Mouse (Mus musculus) heart, postnatal 36 days (tissue): ENCODE results near the gene Fap. TPM values are rescaled to one million over a fixed set of nuclear protein-coding genes. Genes with fewer than 3 reads are reported as not detected.

Experiments used
- DNase-seq, 2 experiments: peaks; one replicate each; pipeline ENCODE4 v3.0.0; 2021 to 2022
- intact Hi-C: fragments of 180-260 bp; cut with DNase I; formaldehyde crosslinking; loops from one replicate; pipeline ENCODE4 v1.15.1; 2025
- total RNA-seq, 2 experiments: library from RNA; stranded (reverse); gene quantifications; 2 replicates each; pipeline ENCODE4 v1.2.3; 2021

Fap gene
- total RNA-seq, 2 experiments from 2014 or later: 2.9 to 3.7 TPM

DNA sequence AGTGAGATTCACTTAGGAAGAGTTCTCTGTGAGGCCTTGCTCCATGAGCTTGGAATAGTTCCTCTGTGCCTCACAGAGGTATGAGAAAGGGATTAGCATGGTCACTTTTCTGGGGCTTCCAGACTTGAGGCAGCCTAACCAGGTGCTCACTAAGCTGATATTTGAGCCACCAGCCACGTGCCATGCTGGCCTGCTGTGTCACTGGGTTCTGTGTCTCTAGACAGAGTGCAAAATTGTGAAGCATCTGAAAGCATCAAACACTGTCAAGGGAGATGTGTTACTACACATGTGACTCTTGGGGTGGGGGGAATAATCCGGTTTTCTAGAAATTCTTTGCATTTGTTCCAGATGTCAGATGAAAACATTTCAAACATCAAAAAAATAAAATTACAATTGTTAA, 111.7 kb downstream of the Fap start:
- intact Hi-C loops: loop anchor here (10.0 kb wide), 1 partner anchor 163 kb away; no protein-coding TSS in a partner anchor
- DNase-seq: no peak

DNA sequence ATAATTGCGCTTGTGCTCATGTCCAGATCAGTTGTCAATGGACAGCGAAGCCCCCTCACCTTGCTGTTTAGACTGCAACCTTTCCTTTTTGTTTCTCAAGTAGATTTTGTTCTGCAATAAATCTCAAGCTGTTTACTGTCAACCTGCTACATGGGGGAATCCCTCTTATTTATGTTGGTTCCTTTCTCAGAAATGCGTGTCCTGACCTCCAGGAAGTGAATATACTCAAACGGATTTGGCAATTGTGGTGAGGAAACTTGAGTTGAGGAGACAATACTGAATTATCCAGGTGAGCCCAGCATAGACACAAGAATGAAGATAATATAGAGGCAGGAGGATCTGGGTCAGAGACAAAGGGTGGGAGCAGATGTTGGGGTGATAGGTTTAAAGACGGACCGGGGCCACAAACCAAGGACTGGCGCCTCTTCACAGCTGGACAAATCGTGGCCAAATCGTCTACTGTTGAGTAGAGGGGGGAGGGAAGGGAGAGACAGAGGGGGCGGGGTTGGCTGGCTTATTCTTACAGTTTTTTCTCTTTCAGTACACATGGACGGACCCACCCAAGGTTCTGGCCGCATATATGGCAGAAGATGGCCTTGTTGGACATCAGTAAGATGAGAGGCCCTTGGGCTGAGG, 112.9 kb downstream of the Fap start:
- DNase-seq: no peak
- intact Hi-C loops: loop anchor here (10.0 kb wide), 1 partner anchor 164 kb away; no protein-coding TSS in a partner anchor

DNA sequence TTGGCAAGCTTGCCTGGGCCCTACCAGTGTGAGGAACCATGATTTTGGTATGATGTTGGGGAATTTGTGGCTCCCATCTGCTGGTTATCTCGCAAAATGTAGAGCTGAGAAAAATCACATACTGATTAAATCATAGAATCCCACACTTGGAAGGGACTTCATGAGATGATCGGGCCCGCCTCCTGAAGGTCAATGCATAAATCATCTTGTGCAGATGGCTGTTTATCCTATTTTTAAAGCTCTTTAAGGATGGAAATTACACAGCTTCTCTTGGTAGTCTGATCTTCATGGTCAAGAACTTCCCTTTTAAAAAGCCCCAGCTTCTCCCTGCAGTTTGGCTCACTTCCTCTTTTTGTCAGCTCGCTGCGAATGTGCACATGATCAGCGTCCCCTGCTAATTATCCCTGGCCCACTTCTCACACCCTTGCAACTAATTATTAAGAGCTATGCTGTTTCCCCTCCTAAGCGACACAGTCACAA, 113.6 kb downstream of the Fap start:
- intact Hi-C loops: loop anchor here (10.0 kb wide), 1 partner anchor 165 kb away; no protein-coding TSS in a partner anchor
- no peak for DNase-seq

DNA sequence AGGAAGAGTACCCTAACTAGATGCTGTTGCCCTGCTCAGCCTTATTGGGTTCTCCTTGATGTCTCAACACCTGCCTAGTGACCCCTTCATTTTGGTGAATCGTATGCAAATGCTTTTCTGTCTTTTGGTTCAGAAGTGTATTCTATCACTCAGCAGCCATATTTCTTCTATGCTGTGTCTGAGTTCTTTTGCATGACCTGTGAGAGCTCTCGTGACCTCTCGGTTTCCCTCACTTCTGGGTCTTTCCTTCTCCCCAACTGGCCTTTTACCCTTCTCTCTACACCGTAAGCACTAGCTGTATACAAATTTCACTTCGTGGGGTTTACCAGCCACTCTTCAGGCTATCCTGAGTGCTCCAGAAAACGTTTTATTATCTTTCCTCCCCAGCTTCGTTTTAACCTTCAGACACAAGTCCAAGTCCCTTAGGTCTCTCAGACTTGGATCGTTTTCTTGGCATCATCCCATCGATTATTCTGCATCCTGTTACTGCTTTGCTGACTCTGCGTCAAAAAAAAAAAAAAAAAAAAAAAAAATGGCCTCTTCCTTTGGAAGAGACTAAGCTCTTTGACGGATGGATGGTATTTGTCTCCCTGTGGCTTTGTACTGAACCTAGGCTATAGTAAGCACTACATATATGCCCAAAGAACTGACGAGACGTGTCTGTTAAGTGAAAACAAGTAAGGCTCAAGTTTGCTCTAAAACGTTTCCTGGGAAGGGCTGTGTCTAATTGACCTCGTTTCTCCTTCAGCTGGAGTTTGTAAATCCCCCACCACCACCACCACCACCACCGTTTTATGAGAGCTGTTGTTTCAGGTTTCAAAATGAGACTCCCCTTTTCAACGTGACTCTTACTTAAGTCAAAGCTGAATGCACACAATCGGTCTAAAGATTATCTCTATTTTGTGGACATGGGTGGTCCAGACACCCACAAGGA, 114.4 kb downstream of the Fap start:
- intact Hi-C loops: loop anchor here (2.0 to 10.0 kb wide), 2 partner anchors 165 to 473 kb away; no protein-coding TSS in a partner anchor
- DNase-seq: no peak

DNA sequence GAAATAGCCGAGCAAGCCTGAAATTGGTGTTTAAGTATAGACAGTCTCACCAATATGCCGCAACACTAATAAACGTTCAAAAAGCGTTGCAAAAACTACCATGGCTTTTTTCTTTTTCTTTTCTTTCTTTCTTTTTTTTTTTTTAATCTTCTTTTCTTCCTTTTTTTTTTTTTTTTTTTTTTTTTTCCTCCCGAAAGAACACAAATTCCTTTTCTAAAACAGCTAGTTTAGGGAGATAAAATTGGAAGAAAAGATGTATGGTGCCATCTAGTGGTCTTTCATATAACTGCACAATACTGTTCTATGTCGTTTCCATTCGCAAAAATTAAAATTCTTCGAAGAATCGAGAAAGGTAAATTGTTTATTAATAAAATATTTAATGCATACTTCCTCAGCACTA, 115.8 kb downstream of the Fap start:
- intact Hi-C loops: loop anchor here (1.0 to 2.0 kb wide), 2 partner anchors 110 to 471 kb away; no protein-coding TSS in a partner anchor
- DNase-seq: no peak

DNA sequence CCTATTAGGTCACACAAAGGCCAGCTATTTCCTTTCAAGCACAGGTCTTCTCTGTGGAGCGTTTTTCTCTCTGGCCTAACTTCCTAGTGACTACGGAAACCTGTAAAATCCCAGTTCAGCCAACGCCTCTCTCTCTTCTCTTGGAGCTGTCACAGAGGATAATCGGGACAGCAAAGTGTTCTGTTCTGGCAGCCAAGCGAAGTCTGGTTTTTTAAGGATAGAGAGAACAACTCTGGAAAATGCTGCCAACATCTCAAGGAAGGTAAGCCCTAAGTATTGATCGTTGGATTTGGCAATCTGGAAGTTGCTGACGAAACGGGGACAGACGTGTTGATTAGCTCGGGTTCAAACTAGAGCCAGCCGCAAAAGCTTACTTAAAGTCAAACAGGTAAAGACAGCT, 118.9 kb downstream of the Fap start:
- DNase-seq: no peak
- intact Hi-C loops: no loop called here

DNA sequence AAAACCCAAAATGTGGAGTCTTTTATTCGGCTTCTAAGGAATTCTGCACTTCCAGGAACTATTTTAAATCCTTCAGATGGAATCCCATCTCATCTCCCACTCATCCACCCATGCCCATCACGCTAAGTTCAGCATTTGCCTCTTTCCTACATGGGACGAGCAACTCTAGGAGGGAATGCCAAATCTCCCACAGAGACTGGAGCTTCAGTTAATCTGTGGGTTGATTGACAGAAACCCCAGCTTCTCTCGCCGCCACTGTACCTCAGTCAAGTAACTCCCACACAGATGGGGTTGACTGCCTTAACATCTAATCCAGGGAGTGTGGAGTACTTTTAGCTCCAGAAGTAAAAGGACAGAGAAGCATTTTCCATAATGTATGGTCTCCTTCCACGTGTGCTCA, 119.8 kb downstream of the Fap start:
- DNase-seq: no peak
- intact Hi-C loops: no loop called here

Other genes starting within 250 kb of the Fap start
- gene Dpp4, start 161.8 kb downstream of the Fap start, total RNA-seq: 1 to 10 TPM; 5.2 to 5.9 TPM
- not detected for gene Gcg, start 90.4 kb downstream of the Fap start, total RNA-seq
- 1 to 10 TPM; 6.1 to 8.6 TPM for gene Ifih1, start 72.2 kb upstream of the Fap start, total RNA-seq
- 10 to 100 TPM; 26.4 to 29.9 TPM for gene Gca, start 90.2 kb upstream of the Fap start, total RNA-seq